Mouse (Mus musculus) T-helper 1 cell (primary cell): Measurements from ENCODE around the gene Dapk2.

ENCODE experiments used
- in situ Hi-C: fragments of 300-600 bp; cut with MboI, MseI; formaldehyde crosslinking; loops from one replicate; pipeline ENCODE4 v1.15.1; 2025; ENCODE audit warnings: high pct_unique_total_duplicates

Dapk2 gene

GRCm38 (mm10) chr9:66157958-66158830, at the start of gene Dapk2:
TSS of gene Dapk2 (plus strand) at chr9:66158223.
- in situ Hi-C loops, result no loop called here

- in situ Hi-C loops, result no loop called here
Measured at GRCm38 (mm10) chr9:66109574-66109973, 48.4 kb upstream of the Dapk2 start.

- in situ Hi-C loops, result no loop called here
Measured at GRCm38 (mm10) chr9:66110126-66110525, 47.9 kb upstream of the Dapk2 start.

- in situ Hi-C loops, result no loop called here
Measured at GRCm38 (mm10) chr9:66110611-66111379, 47.2 kb upstream of the Dapk2 start.

- in situ Hi-C loops, result no loop called here
Measured at GRCm38 (mm10) chr9:66114341-66114740, 43.7 kb upstream of the Dapk2 start.

GRCm38 (mm10) chr9:66116890-66117289, 41.1 kb upstream of the Dapk2 start:
- in situ Hi-C loops, result no loop called here

GRCm38 (mm10) chr9:66119498-66119897, 38.5 kb upstream of the Dapk2 start:
- in situ Hi-C loops, result no loop called here

- in situ Hi-C loops, result no loop called here
Measured at GRCm38 (mm10) chr9:66120106-66120505, 37.9 kb upstream of the Dapk2 start.

- in situ Hi-C loops, result no loop called here
Measured at GRCm38 (mm10) chr9:66120945-66121344, 37.1 kb upstream of the Dapk2 start.

GRCm38 (mm10) chr9:66121421-66121820, 36.6 kb upstream of the Dapk2 start:
- in situ Hi-C loops, result no loop called here

GRCm38 (mm10) chr9:66123648-66124047, 34.4 kb upstream of the Dapk2 start:
- in situ Hi-C loops, result no loop called here

GRCm38 (mm10) chr9:66124111-66124531, 33.9 kb upstream of the Dapk2 start:
- in situ Hi-C loops, result no loop called here

- in situ Hi-C loops, result no loop called here
Measured at GRCm38 (mm10) chr9:66124681-66125542, 33.1 kb upstream of the Dapk2 start.

GRCm38 (mm10) chr9:66125543-66126455, 32.2 kb upstream of the Dapk2 start:
- in situ Hi-C loops, result no loop called here

- in situ Hi-C loops, result no loop called here
Measured at GRCm38 (mm10) chr9:66126456-66127192, 31.4 kb upstream of the Dapk2 start, which contains the start of the genes Snx1 and Ciao2a. TSS of gene Snx1 (minus strand) at chr9:66126587. TSS of gene Ciao2a (plus strand) at chr9:66126611.

GRCm38 (mm10) chr9:66127193-66127546, 30.9 kb upstream of the Dapk2 start:
- in situ Hi-C loops, result no loop called here

- in situ Hi-C loops, result no loop called here
Measured at GRCm38 (mm10) chr9:66127884-66128283, 30.1 kb upstream of the Dapk2 start.

- in situ Hi-C loops, result no loop called here
Measured at GRCm38 (mm10) chr9:66131466-66131865, 26.6 kb upstream of the Dapk2 start.

- in situ Hi-C loops, result no loop called here
Measured at GRCm38 (mm10) chr9:66135967-66136366, 22.1 kb upstream of the Dapk2 start.

- in situ Hi-C loops, result no loop called here
Measured at GRCm38 (mm10) chr9:66138193-66138592, 19.8 kb upstream of the Dapk2 start.
